Comparison of ENCODE assay signal across 7 mouse cellular contexts in the genomic region with DNA sequence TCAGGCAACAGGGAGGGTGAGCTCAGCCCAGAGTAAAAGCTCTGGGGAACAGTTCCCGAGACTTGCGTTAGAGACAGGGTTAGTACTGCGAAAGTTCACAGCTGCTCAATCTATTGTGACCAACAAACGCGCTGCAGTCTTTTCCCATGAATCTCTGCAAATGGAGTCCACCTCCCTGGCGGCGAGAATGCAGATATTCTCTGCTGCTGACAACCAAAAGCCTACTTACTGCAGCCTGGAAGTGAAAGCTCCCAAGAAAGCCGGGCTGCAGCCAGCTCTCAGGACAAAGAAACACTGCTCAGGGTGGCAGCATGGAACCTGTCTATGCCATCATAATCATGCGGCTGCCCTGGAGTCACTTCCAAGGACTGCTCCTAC. TPM values are rescaled to one million over a fixed set of nuclear protein-coding genes. Genes with fewer than 3 reads are reported as not detected.
DNase-seq lines count a peak whose midpoint lies in the region.

No protein-coding gene starts in this region.

- intact Hi-C loops in left cerebral cortex, postnatal 10 days (cut with DNase I): loop anchor here (5.0 kb wide), 1 partner anchor 64 kb away; a partner anchor contains a TSS

- peak overlapping the region; percentile 26 for H3K4me3 ChIP-seq in macrophage (ENCODE audit: inconsistent target)

- peak overlapping the region; percentile 53 for H3K27ac ChIP-seq in macrophage

- peak; percentile 23 for DNase-seq in R1 (ENCODE audit: low read depth, low spot score)
- peak; percentile 43 for DNase-seq in cerebellum, adult 9-10 months
- DNase-seq in frontal cortex, postnatal 10 days (ENCODE audit: low spot score in 2 of 2): peak; percentile 15 to 23
- peak; percentile 40 for DNase-seq in induced T-regulatory cell, adult 2 months (ENCODE audit: low read depth)
- DNase-seq in left cerebral cortex, postnatal 10 days (ENCODE audit: extremely low spot score in 1 of 2, low spot score in 2 of 2): peak; percentile 12 to 33
- peak; percentile 34 for DNase-seq in right cerebral cortex, postnatal 4 days

- no peaks in the 10 kb centered on the region for H3K36me3 ChIP-seq in macrophage (ENCODE audit: inconsistent target)

- whole genome bisulfite sequencing in macrophage (ENCODE audit: missing documents): 26% methylated on average over 9 of the region's 9 CpGs

- peaks cover 17% of the 10 kb centered on the region; the same call in 1 of the 2 replicates for H3K79me2 ChIP-seq in macrophage (ENCODE audit: inconsistent target)

RNA-seq across cellular contexts. Expression of a gene that starts 0.6 kb away (rescaled TPM):
- 100 to 1,000 TPM in 1 of 2 experiments, 10 to 100 TPM in 1; 97.4 to 110 TPM for total RNA-seq in left cerebral cortex, postnatal 10 days (2021)
- total RNA-seq in macrophage (2018; cell fraction: chromatin; rRNA removed): 10 to 100 TPM in 20 of 26 experiments, 1 to 10 TPM in 6; 6.1 to 39.1 (median 22.2) TPM
- 10 to 100 TPM; 15.4 to 27.6 (median 21.2) TPM for total RNA-seq in macrophage (2018; cell fraction: cytosol; rRNA removed)
- total RNA-seq in macrophage (2018; cell fraction: nucleus; rRNA removed): 10 to 100 TPM; 13.7 to 32.6 (median 24.2) TPM
- polyA plus RNA-seq in macrophage (2018): 15.1 to 19.2 TPM (median 18.8 TPM) in 3 replicates

Comparison
In these comparisons a context has a peak if more than half of its experiments do, and no peak if none do; other contexts are left out.
1. Peak in every context shown above with its lines: DNase-seq, H3K4me3 ChIP-seq and H3K27ac ChIP-seq.